ENCODE assay signal across 10 mouse cellular contexts in genomic region chr12:85372068-85372665, GRCm38 (mm10). TPM values are rescaled to one million over a fixed set of nuclear protein-coding genes. Genes with fewer than 3 reads are reported as not detected.
DNase-seq lines count a peak whose midpoint lies in the region; ATAC-seq and TF ChIP-seq lines count a peak whose summit lies in the region.
"Had no signal": no experiment of that assay in that cellular context is flagged by ENCODE, and none has a peak within 500 bp of the region (broad histone marks: within the 10 kb centered on the region; RNA-seq: fewer than 3 reads in every experiment).

No protein-coding gene starts in this region.

- peak overlapping the region; percentile 25; the same call in 1 of the 2 replicates for H3K4me3 ChIP-seq in gastrocnemius, adult 2 months
- no peak overlapping the region for H3K4me3 ChIP-seq in midbrain, embryonic 12.5 days
- H3K4me3 ChIP-seq in midbrain, embryonic 11.5 days (ENCODE audit: low read depth, low read length) = no peak overlapping the region
- 0 out of 2 replicates have a peak overlapping the region, but pooled peaks have one; percentile 80 for H3K4me3 ChIP-seq in limb, embryonic 10.5 days

- no peaks in the 10 kb centered on the region for H3K27me3 ChIP-seq in midbrain, embryonic 12.5 days
- no peaks in the 10 kb centered on the region for H3K27me3 ChIP-seq in midbrain, embryonic 11.5 days (ENCODE audit: control insufficient read depth, insufficient read depth, low read length)
- no peaks in the 10 kb centered on the region for H3K27me3 ChIP-seq in limb, embryonic 10.5 days (ENCODE audit: low read depth, poor library complexity, severe bottlenecking)
- H3K27me3 ChIP-seq in splenic B cell, adult 2 months (ENCODE audit: control insufficient read depth, insufficient read depth, low read length, poor library complexity, severe bottlenecking) = no peaks in the 10 kb centered on the region

- H3K4me2 ChIP-seq in midbrain, embryonic 12.5 days (replicated peaks) = peak overlapping the region; percentile 63; the same call in 1 of the 2 replicates
- no peak overlapping the region for H3K4me2 ChIP-seq in midbrain, embryonic 11.5 days

- peak overlapping the region; percentile 64 for H3K27ac ChIP-seq in gastrocnemius, adult 2 months
- H3K27ac ChIP-seq in midbrain, embryonic 12.5 days (replicated peaks) = no peak overlapping the region
- no peak overlapping the region for H3K27ac ChIP-seq in midbrain, embryonic 11.5 days (ENCODE audit: low read depth, low read length)
- no peak overlapping the region for H3K27ac ChIP-seq in limb, embryonic 10.5 days

- no peak for DNase-seq in gastrocnemius, adult 2 months
- no peak for DNase-seq in gastrocnemius, postnatal 10 days
- no peak for DNase-seq in midbrain, embryonic 11.5 days (ENCODE audit: low spot score, missing footprints)
- DNase-seq in limb, embryonic 10.5 days (ENCODE audit: low spot score) = no peak
- peak; percentile 36 for DNase-seq in splenic B cell, adult 2 months (ENCODE audit: low read depth, low spot score)
- no peak for DNase-seq in adrenal gland, postnatal 10 days
- no peak for DNase-seq in left cerebral cortex, postnatal 14 days (ENCODE audit: low spot score in 2 of 2)
- DNase-seq: B cell, adult 2 months; right cerebral cortex, postnatal 4 days had no signal

- 85% methylated on average over 8 of the region's 8 CpGs for WGBS in midbrain, embryonic 12.5 days
- WGBS in midbrain, embryonic 11.5 days = 82% methylated on average over 8 of the region's 8 CpGs
- WGBS in limb, embryonic 10.5 days = 83% methylated on average over 8 of the region's 8 CpGs

- peaks cover 20% of the 10 kb centered on the region for H3K4me1 ChIP-seq in midbrain, embryonic 12.5 days
- peaks cover 11% of the 10 kb centered on the region; the same call in 1 of the 2 replicates for H3K4me1 ChIP-seq in midbrain, embryonic 11.5 days (ENCODE audit: control insufficient read depth, insufficient read depth, low read length)
- H3K4me1 ChIP-seq in limb, embryonic 10.5 days = peaks cover 25% of the 10 kb centered on the region

- no peaks in the 10 kb centered on the region for H3K9me3 ChIP-seq in midbrain, embryonic 12.5 days
- H3K9me3 ChIP-seq in midbrain, embryonic 11.5 days (ENCODE audit: control insufficient read depth, low read length) = no peaks in the 10 kb centered on the region
- no peaks in the 10 kb centered on the region for H3K9me3 ChIP-seq in limb, embryonic 10.5 days (replicated peaks)

- H3K9ac ChIP-seq in midbrain, embryonic 12.5 days (replicated peaks) = no peak overlapping the region
- H3K9ac ChIP-seq in midbrain, embryonic 11.5 days (ENCODE audit: low read length) = no peak overlapping the region

- no peaks in the 10 kb centered on the region for H3K36me3 ChIP-seq in midbrain, embryonic 12.5 days
- H3K36me3 ChIP-seq in midbrain, embryonic 11.5 days (ENCODE audit: control insufficient read depth, insufficient read depth, low read length) = no peaks in the 10 kb centered on the region
- H3K36me3 ChIP-seq in limb, embryonic 10.5 days = peaks cover 9% of the 10 kb centered on the region; the same call in 1 of the 2 replicates
- no peaks in the 10 kb centered on the region for H3K36me3 ChIP-seq in splenic B cell, adult 2 months (ENCODE audit: control insufficient read depth, insufficient read depth, low read length, poor library complexity, severe bottlenecking)

- ATAC-seq in midbrain, embryonic 12.5 days (ENCODE audit: low FRiP score, low read depth) = no peak
- ATAC-seq in midbrain, embryonic 11.5 days (ENCODE audit: low FRiP score) = no peak

- intact Hi-C loops in gastrocnemius, adult 2 months (cut with DNase I) = loop anchor here (5.0 kb wide), 1 partner anchor 105 kb away; no protein-coding TSS in a partner anchor
- intact Hi-C loops in left cerebral cortex, postnatal 14 days (cut with DNase I) = loop anchor here (5.0 kb wide), 1 partner anchor 100 kb away; the partner anchor contains the start of gene Fos

- no peak for TF ChIP-seq CTCF in gastrocnemius, adult 2 months (IDR thresholded peaks at IDR 0.05)

RNA-seq across cellular contexts. Expression of gene Tmed10, which starts 2.5 kb away (rescaled TPM):
- 100 to 1,000 TPM; 112 to 123 TPM for total RNA-seq in gastrocnemius, adult 2 months (2021)
- 100 to 1,000 TPM; 149 to 160 TPM for total RNA-seq in gastrocnemius, postnatal 10 days (2021)
- polyA plus RNA-seq in midbrain, embryonic 12.5 days (2016; fragmentation: Nextera tagmentation; extraction: Ambion mirVana) = 225 and 231 TPM in 2 replicates
- 266 and 279 TPM in 2 replicates for polyA plus RNA-seq in midbrain, embryonic 11.5 days (2014; fragmentation: Nextera tagmentation; extraction: Ambion mirVana)
- 264 and 277 TPM in 2 replicates for polyA plus RNA-seq in limb, embryonic 10.5 days (2016; fragmentation: Nextera tagmentation; extraction: Ambion mirVana)
- 100 to 1,000 TPM; 222 to 223 TPM for total RNA-seq in adrenal gland, postnatal 10 days (2021)
- 100 to 1,000 TPM; 157 to 161 TPM for total RNA-seq in left cerebral cortex, postnatal 14 days (2021)

RNA-seq across cellular contexts. Expression of gene Nek9, which starts 33.0 kb away (rescaled TPM):
- 100 to 1,000 TPM in 1 of 2 experiments, 10 to 100 TPM in 1; 99.2 to 131 TPM for total RNA-seq in gastrocnemius, adult 2 months (2021)
- total RNA-seq in gastrocnemius, postnatal 10 days (2021) = 10 to 100 TPM; 50.5 to 50.7 TPM
- 21.1 and 26.1 TPM in 2 replicates for polyA plus RNA-seq in midbrain, embryonic 12.5 days (2016; fragmentation: Nextera tagmentation; extraction: Ambion mirVana)
- polyA plus RNA-seq in midbrain, embryonic 11.5 days (2014; fragmentation: Nextera tagmentation; extraction: Ambion mirVana) = 10.4 and 10.6 TPM in 2 replicates
- 26.0 and 29.9 TPM in 2 replicates for polyA plus RNA-seq in limb, embryonic 10.5 days (2016; fragmentation: Nextera tagmentation; extraction: Ambion mirVana)
- total RNA-seq in adrenal gland, postnatal 10 days (2021) = 10 to 100 TPM; 57.5 to 65.8 TPM
- 10 to 100 TPM; 25.1 to 26.4 TPM for total RNA-seq in left cerebral cortex, postnatal 14 days (2021)

Comparison
In these comparisons a context has a peak if more than half of its experiments do, and no peak if none do; other contexts are left out.
1. H3K4me3 ChIP-seq: peak in gastrocnemius, adult 2 months (single experiment) and limb, embryonic 10.5 days (single experiment); none in midbrain, embryonic 12.5 days (single experiment) and midbrain, embryonic 11.5 days (single experiment).